Mouse (Mus musculus) layer of hippocampus, adult 18-20 months (tissue): ENCODE measurements around the gene Sox5. TPM values are rescaled to one million over a fixed set of nuclear protein-coding genes. Genes with fewer than 3 reads are reported as not detected.

Experiments
- DNase-seq, 2 experiments: peaks; one replicate each; pipeline ENCODE4 v3.0.0; 2022; ENCODE audit warnings: low spot score in 2 of 2
- long read RNA-seq: library from polyadenylated mRNA; stranded (forward); transcript quantifications from one replicate; pipeline ENCODE4 v2.0.0, GENCODE M21; 2021
- total RNA-seq, 2 experiments: library from RNA; stranded (reverse); gene quantifications; 2 replicates each; pipeline ENCODE4 v1.2.3; 2021

The Sox5 gene
- 10 to 100 TPM; 31.3 to 37.0 TPM for total RNA-seq
- long read RNA-seq, full-length matches to known transcripts = 1 of 8 reads
- long read RNA-seq, partial matches to known transcripts = 3 of 8 reads
- long read RNA-seq, other reads (novel, unspliced or antisense) = 4 of 8 reads

DNA sequence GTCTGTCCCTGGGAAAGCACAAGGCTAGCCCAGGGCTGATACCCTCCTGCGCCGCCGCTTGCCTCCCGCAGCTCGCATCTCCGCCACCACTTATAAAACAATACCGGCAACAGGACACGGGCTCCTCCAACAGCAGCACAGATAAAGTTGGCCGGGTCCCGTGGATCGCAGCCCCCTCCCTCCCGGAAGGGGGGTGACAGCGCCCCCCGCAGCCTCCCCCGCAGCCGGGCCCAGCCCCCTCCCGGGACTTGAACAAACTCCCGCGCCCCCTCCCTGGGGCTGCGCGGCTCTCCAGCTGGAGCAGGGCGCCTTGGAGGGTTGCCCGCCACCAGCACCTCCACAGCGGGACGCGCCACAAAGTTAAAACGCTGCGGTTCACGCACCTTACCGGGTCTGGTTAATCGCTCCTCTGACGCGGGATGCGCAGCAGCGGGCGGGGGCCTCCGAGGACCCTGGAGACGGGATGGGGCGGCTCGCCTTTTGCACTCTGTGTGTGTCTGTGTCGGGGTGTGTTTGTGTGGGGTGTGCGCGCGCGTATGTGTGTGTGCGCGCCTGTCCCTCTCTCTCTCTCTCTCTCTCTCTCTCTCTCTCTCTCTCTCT lies at the start of gene Sox5:
TSS of gene Sox5 (minus strand) at position 547 of the 600 bp plus-strand sequence.
- peak; percentile 28 to 52 for DNase-seq

DNA sequence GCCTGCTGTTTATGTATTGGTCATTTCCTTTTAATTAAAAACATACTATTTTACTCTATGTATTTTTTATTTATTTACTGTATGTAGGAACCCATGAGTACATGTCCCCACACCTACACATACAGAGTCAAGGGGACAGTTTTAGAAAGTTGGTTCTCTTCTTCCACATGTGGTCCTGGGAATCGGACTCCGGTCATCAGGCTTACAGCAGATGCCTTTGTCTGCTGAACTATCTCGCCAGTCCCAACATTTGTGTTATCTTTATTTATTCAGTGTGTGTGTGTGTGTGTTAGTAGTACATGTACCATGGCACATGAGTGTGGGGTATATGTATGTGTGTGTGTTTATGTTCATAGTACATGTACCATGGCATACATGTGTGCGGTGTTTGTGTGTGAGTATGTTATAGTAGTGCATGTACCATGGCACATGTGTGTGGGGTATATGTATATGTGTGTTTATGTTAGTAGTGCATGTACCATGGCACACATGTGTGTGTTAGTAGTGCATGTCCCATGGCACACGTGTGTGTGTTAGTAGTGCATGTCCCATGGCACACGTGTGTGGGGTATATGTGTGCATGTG lies 43.3 kb upstream of the Sox5 start:
- DNase-seq = no peak

DNA sequence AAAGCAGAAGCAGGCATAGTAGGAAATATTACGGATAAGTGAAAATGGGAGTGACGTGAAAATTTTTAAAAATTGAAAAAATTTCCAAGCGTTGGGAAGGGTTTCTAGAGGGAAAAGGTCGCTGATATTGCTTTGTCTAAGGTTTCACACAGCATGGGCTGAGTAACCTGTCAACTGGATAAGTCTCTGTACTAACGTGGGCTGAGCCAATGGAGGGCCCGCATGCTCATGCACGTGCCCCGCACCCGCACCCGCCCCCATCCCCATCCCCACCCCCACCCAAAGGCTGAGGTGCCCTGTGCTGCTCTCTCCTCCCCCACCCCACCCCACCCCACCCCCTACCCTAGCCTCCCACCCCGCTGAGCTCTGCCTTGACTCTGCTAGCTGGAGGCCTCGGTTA lies 42.4 kb upstream of the Sox5 start:
- no peak for DNase-seq

DNA sequence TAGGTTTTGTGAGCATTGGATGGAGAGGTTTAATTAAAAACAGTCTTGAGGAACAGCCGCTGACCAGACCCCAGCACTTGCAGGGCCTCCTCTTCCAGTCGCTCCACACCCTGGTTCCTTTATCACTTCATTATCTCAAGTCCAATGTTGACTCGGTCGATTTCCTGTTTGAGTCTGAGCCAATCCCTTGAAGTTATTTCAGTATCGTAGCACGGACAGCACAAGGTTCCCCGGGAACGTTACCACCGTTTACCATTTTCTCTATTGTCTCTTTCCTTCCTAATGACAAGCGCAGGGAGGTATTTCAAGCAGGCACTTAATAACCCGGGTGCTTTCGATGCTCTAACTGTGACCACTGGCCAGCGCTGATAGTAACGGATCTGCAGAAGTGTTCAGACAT lies 40.8 kb upstream of the Sox5 start:
- no peak for DNase-seq

DNA sequence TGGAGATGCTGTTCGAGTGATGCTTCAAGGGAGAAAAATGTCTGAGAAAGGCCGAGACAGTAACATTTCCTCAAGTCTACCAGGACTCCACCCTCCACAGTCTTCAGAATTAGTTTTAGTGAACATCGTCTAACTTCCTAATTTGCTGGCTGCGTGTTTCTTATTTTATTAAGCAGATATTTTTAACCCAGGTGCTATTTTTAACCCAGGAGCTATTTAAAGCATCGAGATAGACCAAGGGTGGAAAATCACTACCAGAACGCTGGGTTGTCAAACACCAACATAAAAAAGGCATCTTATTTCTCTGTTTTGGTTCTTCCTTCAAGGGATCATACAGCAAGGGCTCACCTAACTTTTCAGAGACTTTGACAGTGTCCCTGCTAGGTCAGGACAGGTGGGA lies 39.2 kb upstream of the Sox5 start:
- no peak for DNase-seq

DNA sequence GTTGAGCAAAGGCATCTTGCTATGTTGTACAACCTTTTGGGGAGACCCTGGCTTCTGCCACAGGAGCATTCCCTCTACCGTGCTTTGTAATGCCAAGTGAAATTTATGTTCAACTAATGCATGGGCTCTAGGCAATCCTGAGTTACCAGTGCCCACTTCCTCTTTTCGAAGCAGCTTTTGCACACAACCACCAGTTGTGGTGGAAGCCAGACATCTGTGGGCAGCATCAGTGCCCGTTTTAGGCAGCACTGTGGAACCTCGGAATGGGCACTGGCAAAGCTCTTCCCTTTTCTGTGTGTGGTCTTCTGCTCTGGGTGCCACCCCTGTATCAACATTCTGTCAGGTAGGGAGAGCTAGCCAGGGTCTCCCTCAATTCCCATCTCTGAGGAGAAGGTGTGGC lies 36.2 kb upstream of the Sox5 start:
- no peak for DNase-seq

DNA sequence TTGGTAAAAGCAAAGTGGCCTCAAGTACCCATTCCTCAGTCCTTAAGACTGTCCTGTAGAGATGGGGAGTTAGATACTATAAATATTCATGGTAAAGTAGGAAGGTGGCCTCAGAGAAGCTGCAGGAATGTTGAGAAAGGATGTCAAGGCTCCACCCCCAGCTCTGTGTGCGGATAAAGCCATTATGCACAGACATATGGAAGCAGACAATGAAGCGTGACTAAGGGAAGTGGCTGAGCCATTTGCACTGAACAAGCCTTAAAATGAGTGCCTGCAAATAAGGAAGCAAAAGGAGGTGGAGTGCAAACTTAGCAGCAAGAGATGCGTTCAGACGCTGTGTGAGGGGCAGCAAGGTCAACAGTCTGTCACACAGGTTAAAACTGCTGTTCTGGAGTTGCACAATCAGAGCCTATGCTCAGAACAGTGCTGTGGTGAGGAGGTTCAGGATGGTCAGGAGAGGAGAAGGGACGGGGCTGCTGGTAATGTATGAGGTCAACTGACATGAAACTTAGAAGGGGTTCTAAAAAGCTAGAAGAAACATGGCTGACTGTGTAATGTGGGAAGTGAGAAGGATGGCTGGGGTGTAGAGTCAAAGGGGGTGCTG lies 35.7 kb upstream of the Sox5 start:
- DNase-seq = peak; percentile 6 to 38

DNA sequence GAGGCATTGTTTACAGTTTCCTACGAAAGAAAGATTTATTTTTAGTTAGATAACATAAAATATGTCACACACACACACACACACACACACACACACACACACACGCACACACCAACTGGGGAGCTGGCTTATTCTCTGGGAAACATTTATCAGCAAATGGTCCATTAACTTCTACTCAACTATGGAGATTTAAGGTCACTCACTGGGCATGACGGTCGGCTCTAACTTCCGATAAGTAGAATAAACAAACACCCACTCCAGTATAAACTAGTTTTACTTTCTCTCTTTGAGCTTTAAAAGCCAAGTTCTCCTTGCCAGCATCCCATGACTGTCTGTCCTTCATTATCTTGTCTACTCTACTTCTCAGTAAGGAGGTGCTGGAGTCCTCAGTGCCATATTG lies 33.8 kb upstream of the Sox5 start:
- no peak for DNase-seq

DNA sequence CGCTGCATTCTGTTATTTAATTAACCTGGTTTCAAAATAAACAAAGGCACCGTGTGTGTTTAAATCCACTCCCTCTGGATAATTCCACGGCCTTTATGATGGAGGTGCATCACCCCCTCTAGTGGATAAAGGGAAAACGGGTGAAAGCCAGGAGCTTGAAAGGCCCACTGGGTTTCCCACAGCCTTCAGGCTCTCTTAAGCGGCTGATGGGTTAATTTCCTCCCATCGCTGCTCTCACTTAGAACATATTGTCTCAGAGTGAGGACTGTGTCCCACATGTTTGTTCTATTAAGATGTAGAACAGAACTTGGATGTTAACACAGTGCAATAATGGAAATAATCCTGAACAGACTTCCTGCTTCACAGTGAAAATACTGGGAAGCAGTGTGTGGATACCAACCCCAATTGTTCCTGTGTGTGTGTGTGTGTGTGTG lies 33.2 kb upstream of the Sox5 start:
- DNase-seq = peak; percentile 43 to 77

DNA sequence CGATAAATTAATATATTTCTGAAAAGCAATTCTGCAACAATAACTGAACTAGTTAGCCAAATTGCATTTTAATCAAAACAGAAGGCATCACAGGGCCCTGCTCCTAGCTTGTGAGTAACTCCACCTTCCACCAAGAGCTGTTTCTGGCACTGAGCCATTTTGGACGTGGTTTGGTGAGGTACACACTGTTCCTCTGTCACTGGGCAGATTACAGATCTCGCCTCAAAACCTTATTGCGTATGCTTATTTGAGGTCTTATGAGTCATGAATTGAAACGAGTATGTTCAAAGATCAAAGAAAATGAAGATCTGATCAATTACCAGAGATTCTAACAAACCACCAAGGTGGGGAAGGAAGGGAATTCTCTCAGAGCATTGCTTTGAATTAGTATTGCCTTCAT lies 22.5 kb upstream of the Sox5 start:
- DNase-seq = no peak

DNA sequence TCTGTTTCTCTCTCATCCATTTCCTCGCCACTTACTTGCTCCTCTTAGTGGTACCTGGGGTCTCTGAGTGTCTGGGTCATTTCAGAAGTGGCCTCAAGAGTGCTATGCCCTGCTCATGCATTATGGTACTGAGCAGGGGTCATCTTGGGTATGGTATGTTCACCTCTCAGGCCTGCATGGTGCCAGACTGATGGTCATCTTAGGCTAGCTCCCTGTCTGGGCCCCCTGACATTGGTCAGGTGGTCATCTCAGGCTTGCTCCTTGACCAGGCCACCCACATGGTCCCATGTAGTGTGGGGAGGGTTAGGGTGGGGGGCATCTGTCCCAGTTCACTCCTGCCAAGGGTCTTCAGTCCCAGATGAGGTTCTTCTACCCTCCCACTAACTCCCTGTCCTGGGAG lies 21.3 kb upstream of the Sox5 start:
- no peak for DNase-seq

DNA sequence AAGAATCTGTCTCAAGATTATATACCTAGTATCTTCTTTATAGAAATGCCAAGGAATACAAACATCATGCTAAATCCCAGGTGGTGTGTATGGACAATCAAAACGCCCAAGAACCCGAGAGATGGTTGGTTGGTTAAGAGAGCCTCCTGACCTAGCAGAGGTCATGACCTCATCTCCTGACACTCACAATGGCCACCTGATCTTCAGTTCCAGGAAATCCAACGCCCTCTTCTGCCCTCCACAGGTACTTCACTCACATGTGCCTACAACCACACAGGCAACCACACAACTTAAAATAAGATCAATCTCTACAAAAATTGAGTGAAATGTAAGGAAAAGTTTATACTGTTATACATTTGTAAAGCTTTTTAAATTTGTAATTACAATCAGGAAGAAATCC lies 12.6 kb upstream of the Sox5 start:
- DNase-seq = no peak

DNA sequence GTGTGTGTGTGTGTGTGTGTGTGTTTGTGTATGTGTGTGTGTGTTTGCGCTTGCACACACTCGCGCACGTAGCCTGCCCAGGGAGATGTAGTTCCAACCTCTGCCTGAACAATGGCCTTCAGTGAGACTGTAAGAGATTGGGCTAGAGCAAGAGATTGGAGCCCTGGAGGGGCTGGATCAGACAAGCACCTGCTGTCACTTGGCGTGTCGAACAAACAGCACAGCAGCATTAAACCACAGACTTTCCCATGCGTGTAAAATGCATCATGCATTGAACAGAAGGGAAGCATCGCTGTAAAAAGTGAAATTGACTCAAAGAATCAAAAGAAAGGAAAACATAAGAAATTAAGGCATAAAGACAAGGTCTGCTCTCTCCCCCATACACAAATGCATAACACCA lies 11.1 kb upstream of the Sox5 start:
- DNase-seq = no peak

DNA sequence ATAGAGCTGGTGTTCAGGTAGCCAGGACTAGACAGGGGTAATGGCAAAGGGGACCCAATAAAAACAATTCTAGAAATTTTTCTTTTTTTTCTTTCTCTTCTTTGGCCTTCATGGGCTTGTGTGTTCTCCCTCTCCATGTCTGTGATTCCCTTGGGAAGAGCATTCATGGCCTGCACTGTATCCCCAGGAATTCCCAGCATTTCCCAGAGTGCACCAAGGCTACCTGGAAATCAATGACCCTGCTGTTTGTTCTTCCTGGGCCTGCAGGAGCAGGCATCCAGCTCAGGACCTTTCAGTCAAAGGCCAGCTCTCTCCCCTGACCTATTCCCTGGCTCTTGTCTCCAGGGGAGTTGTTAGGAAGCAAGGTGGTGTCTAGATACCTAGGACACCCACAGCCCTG lies 1.5 kb upstream of the Sox5 start:
- no peak for DNase-seq

DNA sequence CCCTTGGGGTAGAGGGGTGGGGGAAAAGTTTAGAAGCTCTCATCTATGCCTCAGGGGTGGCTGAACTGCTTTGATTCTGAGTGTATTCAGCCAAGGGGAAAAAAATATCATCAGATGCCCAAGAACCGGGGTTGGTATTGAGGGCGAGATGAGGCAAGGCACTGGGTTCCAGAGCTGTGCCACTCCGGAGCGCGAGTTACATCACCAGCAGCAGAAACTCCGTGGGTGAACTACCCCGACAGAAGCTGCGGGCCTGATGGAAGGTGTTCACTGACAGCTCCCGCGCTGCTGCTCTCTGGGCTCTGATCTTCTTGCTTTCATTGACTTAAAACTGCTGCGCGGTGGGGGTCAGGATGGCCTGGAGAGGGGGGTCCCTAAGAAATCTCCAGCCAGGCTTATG lies 1.1 kb upstream of the Sox5 start:
- peak; percentile 9 to 62 for DNase-seq

DNA sequence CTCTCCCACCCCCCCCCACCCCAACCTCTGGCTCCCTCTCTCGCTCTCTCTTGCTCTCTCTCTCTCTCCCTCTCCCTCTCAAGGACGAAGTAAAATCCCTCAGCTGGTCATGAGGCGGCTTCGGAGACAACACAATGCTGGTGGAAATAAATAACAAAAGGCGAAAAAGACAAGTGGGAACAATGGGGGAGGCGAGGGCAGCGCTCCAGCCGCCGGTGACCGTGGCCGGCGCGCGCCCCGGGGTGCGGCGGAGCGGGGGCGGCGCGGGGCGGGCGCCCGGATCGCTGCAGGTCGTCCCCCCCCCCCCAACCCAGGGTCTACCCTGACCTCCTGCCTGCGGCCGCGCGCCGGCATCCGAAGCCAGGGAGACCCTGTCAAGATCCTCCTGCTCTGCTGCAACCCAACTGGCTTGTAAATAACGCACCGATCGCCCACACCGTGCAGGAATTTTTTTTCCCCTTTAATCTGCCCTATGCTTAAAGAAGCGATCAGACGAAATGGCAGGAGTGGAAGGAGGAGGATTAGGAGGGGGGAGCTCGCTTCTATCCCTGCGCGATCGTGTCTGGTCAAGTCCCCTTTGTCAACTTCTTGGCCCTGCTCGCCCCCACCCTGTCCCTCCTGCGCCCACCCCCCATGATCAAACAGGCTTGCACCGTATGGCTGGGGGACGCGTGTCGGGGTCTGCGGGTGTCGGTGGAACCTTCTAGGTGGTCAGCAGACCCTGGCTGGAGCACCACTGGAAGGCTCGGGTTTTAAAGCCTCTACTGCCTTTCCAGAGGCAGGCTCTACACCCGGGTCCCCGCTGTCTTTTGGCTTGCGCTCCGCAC lies 467 bp upstream of the Sox5 start:
- DNase-seq = no peak

DNA sequence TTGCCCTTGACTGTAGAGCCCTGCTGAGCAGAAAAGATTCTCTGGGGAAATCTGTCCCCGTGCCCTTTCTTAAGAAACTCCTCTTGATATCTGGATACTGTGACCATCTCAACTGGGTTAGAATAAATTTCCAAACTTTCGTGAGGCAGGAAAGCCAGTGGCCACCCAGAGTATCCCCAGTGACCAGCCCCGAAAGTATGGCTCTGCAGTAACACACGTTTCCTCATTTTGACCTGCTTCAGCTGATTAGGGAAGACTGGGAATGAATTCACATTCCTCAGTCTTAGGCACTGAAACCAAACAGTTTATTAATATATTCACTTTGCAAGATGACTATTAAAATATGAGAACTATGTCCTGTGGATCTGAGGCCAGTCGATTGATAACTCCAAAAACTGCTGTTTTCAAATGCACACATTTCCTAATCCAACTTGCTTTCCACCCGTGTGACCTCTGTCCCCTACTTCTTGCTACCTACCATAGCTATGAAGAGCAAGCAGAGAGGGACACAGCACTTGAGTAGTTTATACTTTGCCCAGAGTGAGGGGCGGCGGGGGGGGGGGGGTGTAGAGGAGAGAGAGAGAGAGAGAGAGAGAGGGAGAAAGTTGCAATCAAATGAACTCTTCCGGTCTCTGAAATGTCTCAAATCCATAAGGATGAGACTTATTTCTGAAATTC lies 1.0 kb downstream of the Sox5 start:
- no peak for DNase-seq

DNA sequence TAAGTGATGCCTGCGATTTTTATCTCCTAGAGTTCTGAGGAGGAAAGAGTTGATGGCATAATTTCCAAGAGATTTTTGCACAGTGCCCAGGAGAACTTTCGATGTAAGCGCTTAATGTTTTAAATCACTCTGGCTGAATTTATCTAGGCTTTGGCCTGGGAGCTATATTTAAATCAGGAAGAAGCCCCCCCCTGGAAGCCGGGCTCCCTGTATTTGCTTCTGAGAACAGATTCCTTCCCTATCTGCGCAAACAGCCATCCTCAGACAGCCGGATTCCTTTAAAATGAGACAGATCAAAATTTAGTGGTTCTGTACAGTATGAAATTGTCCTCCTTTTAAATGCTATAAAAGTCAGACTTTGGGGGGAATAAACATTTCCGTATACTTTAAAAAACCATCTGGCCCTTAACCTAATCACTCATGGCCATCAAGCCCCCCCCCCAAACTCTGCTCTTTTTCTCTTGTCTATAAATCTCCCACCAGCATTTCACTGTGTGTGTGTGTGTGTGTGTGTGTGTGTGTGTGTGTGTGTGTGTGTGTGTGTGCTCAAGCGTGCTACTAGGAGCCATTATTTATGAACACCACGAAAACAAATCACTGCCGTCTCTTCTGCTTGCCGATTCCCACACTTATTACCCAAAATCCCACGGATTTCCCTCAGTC lies 1.7 kb downstream of the Sox5 start:
- DNase-seq = no peak

DNA sequence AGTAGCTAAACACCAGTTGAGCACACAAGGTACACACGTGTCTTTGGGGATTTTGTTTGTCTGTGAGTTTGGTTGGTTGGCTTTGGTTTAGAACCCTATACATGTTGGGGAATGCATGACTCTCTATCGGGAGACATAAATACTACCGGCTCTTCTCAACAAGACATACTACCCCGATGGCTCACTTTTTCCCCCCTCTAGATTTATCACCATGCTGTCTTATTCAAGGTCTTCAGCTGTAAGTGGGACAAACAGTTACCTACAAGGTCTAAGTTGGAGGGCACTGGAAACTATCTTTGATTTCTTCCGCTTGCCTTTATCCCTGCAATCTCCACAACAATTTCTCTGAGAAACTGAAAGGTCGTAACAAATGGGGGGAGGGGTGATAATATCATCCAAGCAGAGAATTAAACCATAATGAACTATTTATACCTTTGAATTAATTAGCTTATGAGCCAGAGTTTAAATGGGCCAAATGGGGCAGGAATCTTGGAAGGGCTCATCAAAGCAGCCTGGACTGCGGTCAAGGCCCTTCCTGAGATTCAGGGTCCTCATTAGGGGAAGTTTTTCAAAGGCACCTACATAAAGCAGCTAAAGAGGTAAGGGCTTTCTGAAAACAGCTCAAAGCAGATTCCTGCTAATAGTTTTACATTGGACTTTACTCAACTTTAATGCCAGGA lies 4.3 kb downstream of the Sox5 start:
- DNase-seq = no peak

DNA sequence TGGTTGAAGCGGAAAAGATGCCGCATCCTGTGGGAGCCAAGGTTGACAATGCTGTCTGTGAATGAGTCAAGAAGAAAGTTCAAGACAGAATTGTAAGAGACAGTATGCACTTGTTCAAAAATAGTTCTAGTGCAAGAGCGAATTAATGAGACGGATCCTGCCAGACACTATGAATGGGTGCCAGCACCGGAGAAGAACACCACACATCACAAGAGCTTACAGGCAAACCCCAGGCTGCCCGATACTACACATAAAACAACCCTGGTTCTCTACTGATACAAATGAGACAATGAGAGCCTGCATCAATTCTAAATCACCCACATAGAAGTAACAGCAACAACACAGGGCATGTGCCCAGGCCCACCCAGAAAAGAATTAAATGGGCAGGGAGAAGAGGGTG lies 8.0 kb downstream of the Sox5 start:
- peak in 1 of 2 experiments; percentile 27 for DNase-seq
